Mouse (Mus musculus) T-cell, adult 2 months (primary cell): ENCODE data around the gene Eogt.
A peak's percentile ranks its signal among the peaks of the same experiment; 100 is the strongest.

Source experiments
- DNase-seq: peaks from one replicate; pipeline ENCODE4 v3.0.0; 2022; ENCODE audit warnings: low spot score

The Eogt gene

GRCm38 (mm10) chr6:97148383-97149251 is at the start of gene Eogt:
Gene Eogt, minus strand, starts transcription at chr6:97149182.
- peak; percentile 69 for DNase-seq

GRCm38 (mm10) chr6:97179367-97179828 is 30.4 kb upstream of the Eogt start:
- DNase-seq = peak; percentile 48

GRCm38 (mm10) chr6:97178491-97179366 is 29.7 kb upstream of the Eogt start, which contains the start of gene Tmf1:
Gene Tmf1, minus strand, starts transcription at chr6:97179122.
- peak; percentile 96 for DNase-seq

GRCm38 (mm10) chr6:97175716-97176115 is 26.7 kb upstream of the Eogt start:
- no peak for DNase-seq

- no peak for DNase-seq
Observed at GRCm38 (mm10) chr6:97150156-97150555, 1.2 kb upstream of the Eogt start.

GRCm38 (mm10) chr6:97149721-97150120 is 739 bp upstream of the Eogt start:
- no peak for DNase-seq

GRCm38 (mm10) chr6:97147755-97148382 is 1.1 kb downstream of the Eogt start:
- no peak for DNase-seq

- DNase-seq = no peak
Observed at GRCm38 (mm10) chr6:97145156-97145555, 3.8 kb downstream of the Eogt start.

GRCm38 (mm10) chr6:97144359-97144758 is 4.6 kb downstream of the Eogt start:
- DNase-seq = no peak

GRCm38 (mm10) chr6:97142611-97143010 is 6.4 kb downstream of the Eogt start:
- no peak for DNase-seq

GRCm38 (mm10) chr6:97141811-97142210 is 7.2 kb downstream of the Eogt start:
- no peak for DNase-seq

GRCm38 (mm10) chr6:97132707-97133303 is 16.2 kb downstream of the Eogt start:
- DNase-seq = no peak

GRCm38 (mm10) chr6:97131808-97132207 is 17.2 kb downstream of the Eogt start:
- DNase-seq = no peak

GRCm38 (mm10) chr6:97130979-97131378 is 18.0 kb downstream of the Eogt start:
- DNase-seq = no peak

GRCm38 (mm10) chr6:97124336-97125010 is 24.5 kb downstream of the Eogt start:
- DNase-seq = no peak

GRCm38 (mm10) chr6:97120922-97121321 is 28.1 kb downstream of the Eogt start:
- DNase-seq = no peak

GRCm38 (mm10) chr6:97118327-97118726 is 30.7 kb downstream of the Eogt start:
- DNase-seq = no peak

- no peak for DNase-seq
Observed at GRCm38 (mm10) chr6:97116896-97117295, 32.1 kb downstream of the Eogt start.

GRCm38 (mm10) chr6:97114821-97115220 is 34.2 kb downstream of the Eogt start:
- DNase-seq = no peak

GRCm38 (mm10) chr6:97112177-97112576 is 36.8 kb downstream of the Eogt start:
- DNase-seq = no peak

- peak; percentile 5 for DNase-seq
Observed at GRCm38 (mm10) chr6:97106777-97107176, 42.2 kb downstream of the Eogt start.
